Mouse (Mus musculus) C2C12 (cell line): ENCODE measurements around the gene Shisal2b.

Experiments used
- MYOD1 ChIP-seq: IDR thresholded peaks from one replicate; pipeline ENCODE4 v1.6.1; 2011; ENCODE audit warnings: low read depth; ENCODE audit not compliant: control insufficient read depth, insufficient read length
- USF1 ChIP-seq: IDR thresholded peaks from one replicate; pipeline ENCODE4 v1.6.1; 2011; ENCODE audit warnings: low read depth, mild to moderate bottlenecking, control low read depth, moderate library complexity

- TF ChIP-seq MYOD1 (no peak), USF1 (no peak)
Measured at GRCm38 (mm10) chr13:104869907-104870306, 6.2 kb upstream of the Shisal2b start.
